Mouse (Mus musculus) heart, adult 8-10 months (tissue): ENCODE results near the gene Gm26727. TPM values are rescaled to one million over a fixed set of nuclear protein-coding genes. Genes with fewer than 3 reads are reported as not detected.
"Not testable (repeated sequence)": the region's sequence is repeated elsewhere in the genome, so short reads cannot be mapped to it uniquely, and the experiment has no call there.

Experiments
- DNase-seq: peaks from one replicate; pipeline ENCODE4 v3.0.0; 2022; ENCODE audit warnings: low spot score
- total RNA-seq, 4 experiments: library from RNA; stranded (reverse); gene quantifications; 2 replicates each; pipeline ENCODE4 v1.2.4; 2022

Gm26727 gene
- not detected for total RNA-seq

DNA sequence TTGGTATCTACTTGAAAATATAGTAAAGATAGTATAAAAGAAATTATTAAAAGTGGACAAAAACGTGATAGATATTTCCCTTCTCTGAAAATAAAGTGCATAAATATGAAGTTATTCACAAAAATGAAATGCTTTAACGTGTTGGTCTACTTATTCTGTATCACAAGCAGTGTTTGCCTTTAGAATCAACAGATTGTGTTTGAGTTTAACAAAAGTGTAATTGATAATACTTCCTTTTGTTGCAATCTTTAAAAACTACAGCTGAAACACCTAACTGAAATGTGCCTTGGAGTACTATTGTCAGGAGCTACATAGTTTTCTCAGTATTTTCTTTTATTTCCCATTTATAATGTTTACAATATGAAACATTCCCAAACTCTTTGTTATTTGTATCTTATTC is at the start of gene Gm26727:
TSS of gene Gm26727 (minus strand) at position 101 of the 400 bp plus-strand sequence.
- no peak for DNase-seq

DNA sequence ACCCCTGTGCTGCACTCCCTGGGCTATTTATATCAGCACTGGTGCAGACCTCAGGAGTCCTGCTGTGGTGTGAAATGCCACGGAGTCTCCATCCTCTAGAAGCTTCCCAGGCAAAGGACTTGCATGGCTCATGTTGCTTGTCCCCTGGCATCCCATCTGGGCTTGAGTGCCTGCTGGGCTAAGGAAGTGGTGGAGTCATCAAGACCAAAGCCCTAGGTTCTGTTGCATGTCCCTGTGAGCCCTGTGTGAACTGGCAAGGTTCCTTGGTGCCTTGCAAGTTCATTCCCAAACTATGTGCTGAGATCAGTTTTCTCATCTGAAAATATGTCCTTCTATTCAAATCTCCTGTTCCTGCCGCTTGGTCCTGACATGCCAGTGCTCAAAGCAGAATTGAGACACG is 48.1 kb upstream of the Gm26727 start:
- DNase-seq, result peak; percentile 17

DNA sequence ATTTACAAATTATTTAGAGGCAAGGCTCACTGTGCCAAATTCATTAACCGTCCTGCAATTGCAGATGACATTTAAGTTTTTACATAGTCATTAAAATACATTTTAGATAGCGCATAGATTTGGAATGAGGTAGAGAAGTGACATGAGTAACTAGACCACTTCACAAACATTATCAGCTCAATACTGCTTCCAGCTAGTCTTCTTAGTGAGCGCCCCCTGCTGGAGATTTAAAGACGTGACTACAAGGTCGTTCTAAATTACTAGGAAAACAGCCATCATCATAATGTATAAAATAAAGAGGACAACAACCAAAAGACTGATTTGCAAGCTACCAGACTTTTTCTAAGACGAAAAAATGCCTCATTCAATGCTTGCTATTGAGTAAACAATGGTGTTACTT is 44.8 kb upstream of the Gm26727 start:
- DNase-seq, result peak; percentile 17

DNA sequence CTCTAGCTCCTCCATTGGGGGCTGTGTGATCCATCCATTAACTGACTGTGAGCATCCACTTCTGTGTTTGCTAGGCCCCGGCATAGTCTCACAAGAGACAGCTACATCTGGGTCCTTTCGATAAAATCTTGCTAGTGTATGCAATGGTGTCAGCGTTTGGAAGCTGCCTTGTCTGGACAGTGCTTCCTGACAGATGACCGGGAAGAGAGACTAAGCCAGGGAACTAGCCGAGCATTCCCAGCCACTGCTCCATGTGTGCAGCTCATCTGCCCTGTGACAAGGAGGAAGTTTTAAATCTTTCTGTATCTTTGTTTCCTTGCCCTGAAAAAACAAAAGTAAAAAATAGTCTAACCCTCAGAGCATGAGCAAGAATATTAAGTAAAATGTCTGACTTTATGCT is 37.0 kb upstream of the Gm26727 start:
- DNase-seq, result not testable (repeated sequence)

DNA sequence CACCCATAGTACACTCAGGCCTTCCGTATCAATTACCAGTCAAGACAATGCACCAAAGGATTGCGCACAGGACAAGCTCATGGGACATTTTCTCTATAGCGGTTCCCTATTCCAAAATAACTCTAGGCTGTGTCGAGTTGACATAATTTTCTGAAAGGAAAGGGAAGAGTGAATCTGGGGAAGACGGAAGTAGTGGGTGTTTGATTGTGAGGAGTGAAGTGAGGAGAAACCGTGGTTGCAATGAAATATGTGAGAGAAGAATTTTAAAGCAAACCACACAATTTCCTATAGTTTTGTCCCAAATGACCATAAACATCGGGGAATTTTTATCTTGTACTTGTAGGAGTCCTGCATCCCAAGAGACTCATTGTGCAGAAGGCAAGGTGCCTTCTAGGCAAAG is 34.1 kb upstream of the Gm26727 start:
- DNase-seq, result no peak

DNA sequence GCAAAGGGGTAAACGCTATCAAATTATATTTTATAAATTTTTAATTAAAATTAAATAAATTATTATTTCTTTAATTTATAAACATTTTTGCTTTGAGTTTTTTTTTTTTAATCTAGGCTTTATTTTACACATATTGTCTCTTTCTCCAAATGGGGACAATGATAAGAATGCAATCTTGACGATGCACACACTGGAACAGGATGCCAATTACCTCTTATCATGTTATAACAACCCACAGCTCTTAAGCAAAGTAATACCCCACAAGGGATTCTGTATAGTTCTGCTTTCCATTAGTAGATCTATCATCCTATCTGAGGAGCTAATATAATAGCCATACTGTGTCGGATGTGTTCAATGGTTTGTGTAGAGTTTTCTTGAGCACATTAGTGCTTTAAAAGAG is 27.9 kb upstream of the Gm26727 start:
- DNase-seq, result no peak

DNA sequence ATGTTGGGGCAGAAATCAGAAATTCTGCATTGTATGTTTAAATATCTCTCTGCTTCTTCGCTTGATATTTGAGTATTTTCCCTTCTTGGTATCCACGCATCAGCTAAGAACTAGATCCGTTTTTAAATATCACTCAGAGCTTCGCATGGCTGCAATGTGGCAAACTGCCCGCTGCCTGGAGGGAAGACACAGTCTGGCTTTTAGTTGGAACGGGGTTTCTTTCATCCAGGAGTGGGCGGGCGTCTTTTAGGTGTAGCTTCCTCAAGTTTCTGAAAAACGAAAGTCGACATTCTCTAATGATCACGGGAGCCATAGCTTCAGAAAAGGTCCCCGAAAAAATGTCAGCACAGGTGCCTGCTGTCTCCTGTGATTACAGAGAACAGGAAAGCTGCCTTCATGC is 14.2 kb upstream of the Gm26727 start:
- DNase-seq, result no peak

DNA sequence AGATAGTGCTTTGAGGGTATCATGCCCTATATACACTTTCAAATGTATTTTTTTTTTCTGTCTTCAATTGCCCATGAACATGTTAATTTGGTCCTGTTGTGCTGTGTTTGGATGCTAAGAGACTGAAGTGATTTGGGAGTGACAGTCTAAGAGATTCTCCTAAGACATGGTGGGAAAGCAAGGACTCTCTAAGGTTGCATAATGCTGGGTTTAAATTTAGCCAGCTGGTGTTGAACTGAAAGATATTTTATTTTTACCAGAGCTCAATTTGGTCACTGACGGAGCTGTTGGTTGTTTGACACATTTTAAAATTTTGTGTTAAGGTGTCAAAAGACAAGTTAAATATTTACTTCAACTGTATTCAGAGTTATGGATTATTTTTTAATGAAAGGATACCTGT is 13.8 kb upstream of the Gm26727 start:
- DNase-seq, result peak; percentile 20

DNA sequence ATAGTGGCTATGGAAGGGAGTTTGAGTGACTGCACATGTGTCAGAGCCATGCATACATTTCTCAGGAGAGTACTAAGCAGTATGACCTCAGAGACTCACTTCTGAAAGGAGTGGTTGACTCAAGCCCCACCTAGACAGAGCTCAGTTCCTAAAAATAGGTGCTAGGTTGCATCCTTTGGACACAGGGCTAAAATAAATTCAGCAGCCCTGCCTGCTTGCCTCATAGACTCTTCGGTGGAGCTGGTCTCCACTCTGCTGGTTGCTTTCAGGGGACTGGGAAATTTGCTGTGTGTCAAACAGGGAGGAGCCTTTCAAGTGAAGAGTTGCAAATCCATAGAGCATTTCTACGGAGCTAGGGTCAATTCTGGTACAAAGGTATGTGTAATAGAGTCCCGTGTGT is 12.8 kb upstream of the Gm26727 start, which contains the start of gene Xirp2:
TSS of gene Xirp2 (plus strand) at position 223 of the 400 bp plus-strand sequence.
- DNase-seq, result peak; percentile 59

DNA sequence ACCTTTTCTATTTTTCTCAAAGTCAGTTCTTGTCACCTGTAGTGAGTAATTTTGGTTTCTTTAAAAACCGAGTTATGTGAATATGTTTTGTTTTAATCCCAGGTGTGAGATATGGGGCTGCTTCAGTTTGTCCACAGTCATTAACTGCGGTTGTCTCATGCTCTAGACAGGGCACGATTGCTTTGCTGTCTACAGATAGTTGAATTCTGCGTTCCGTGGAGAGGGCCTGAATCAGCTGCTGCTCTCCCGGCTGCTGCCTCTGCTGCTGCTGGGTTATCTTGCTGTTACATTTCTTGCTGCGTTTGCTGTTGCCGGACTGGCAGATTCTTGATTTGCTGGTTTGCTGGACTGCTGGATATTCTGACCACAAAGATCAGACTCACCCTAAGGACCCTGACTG is 5.3 kb upstream of the Gm26727 start:
- no peak for DNase-seq

DNA sequence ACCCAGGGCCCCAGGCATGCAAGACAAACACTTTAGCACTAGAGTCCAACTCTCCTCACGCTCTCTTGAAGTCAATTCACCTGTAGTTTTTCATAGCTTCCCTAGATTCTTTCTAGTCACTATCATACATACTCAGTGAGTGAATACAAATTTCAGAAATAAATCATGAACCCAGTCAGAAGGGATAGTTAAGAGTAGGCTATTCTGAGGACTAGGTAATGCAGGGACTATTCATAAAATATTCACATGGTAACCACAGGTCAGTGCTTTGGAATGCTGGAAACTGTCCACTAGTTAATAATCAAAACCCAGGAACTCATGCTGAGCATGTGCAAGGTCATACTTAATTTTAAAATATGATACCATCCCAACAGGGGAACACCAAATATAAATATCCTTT is 10.2 kb downstream of the Gm26727 start:
- no peak for DNase-seq

DNA sequence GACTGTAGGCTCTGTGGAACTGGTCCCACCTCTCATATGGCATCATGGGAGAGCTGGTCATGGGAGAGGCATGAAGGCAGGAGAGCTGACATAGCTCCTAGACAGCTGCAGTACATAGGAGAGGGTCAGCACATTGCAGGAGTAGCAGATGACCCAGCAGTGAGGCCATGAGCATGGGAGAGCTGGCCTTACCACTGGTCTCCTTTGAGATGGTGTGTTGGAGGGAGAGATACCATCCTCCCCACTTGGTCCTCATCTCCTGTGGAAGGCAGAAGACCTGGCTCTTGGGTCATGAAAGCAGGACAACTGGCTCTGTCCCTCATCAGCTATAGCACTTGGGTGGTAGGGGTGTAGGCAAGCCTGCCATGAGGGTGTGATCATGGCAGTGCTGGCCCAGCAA is 12.1 kb downstream of the Gm26727 start:
- no peak for DNase-seq

DNA sequence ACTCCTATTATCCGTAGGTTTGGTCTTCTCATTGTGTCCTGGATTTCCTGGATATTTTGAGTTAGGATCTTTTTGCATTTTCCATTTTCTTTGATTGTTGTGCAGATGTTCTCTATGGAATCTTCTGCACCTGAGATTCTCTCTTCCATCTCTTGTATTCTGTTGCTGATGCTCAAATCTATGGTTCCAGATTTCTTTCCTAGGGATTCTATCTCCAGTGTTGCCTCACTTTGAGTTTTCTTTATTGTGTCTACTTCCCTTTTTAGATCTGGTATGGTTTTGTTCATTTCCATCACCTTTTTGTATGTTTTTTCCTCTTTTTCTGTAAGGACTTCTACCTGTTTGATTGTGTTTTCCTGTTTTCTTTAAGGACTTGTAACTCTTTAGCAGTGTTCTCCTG is 19.6 kb downstream of the Gm26727 start, which contains the start of gene Gm21830:
TSS of gene Gm21830 (plus strand) at position 301 of the 400 bp plus-strand sequence.
- DNase-seq, result not testable (repeated sequence)

Other genes with a start within 250 kb of the Gm26727 start
- gene Gm21830, start 19.5 kb downstream of the Gm26727 start, total RNA-seq, result not detected
- 100 to 1,000 TPM; 302 to 452 (median 427) TPM for gene Xirp2, start 12.8 kb upstream of the Gm26727 start, total RNA-seq
- 1 to 10 TPM in 3 of 4 experiments, under 1 TPM in 1; 0.94 to 1.8 (median 1.3) TPM for gene B3galt1, start 132.7 kb upstream of the Gm26727 start, total RNA-seq